In the genomic region with DNA sequence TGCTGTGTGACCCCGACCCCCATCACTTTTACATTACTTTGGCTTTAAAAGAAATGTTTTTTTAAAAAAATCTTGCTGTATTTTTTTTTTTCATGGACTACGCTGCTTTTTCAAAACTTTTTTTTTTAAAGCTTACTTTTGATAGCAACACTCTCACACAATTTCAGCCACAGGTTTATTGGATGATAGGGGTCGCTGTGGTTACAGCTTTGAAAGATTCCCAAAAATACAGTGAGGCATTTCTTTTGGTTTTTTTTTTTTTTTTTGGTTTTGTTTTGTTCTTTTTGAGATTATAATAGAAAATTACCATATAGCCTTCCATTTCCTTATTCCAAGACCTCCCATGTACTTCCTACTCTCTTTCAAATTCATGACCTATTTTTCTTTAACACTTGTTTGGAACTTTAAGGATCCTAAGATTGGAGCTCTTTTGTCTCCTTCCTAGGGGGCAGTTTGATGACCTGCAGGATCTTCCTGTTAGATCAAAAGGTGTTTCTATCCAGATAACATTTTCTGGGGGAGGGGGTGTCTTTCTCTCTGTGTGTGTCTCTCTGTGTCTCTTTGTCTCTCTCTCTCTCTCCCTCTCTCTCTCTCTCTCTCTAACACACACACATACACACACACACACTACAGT, we compare ENCODE assay signal across 20 mouse cellular contexts. TPM values are rescaled to one million over a fixed set of nuclear protein-coding genes. Genes with fewer than 3 reads are reported as not detected.
A peak's percentile ranks its signal among the peaks of the same experiment; 100 is the strongest.
DNase-seq lines count a peak whose midpoint lies in the region; ATAC-seq and TF ChIP-seq lines count a peak whose summit lies in the region.
"Had no signal": no experiment of that assay in that cellular context is flagged by ENCODE, and none has a peak within 500 bp of the region (broad histone marks: within the 10 kb centered on the region; RNA-seq: fewer than 3 reads in every experiment).

No protein-coding gene starts in this region.

- DNase-seq in forebrain, postnatal 0 days, result peak; percentile 60
- DNase-seq in lung, embryonic 14.5 days, result peak; percentile 32
- no peak for DNase-seq in lung, adult 2 months
- DNase-seq in R1 (ENCODE audit: low read depth, low spot score), result peak; percentile 83
- DNase-seq in urinary bladder, postnatal 36 days (ENCODE audit: low spot score in 2 of 2), result no peak
- DNase-seq in lung, postnatal 25 days (ENCODE audit: low spot score), result no peak
- DNase-seq: adrenal gland, adult 2 months; cerebellum, adult 9-11 months; kidney, adult 11 months; lung, postnatal 36 days; right cerebral cortex, postnatal 14 days; thymus, postnatal 4 days had no signal

- no peaks in the 10 kb centered on the region for H3K4me1 ChIP-seq in forebrain, postnatal 0 days (ENCODE audit: insufficient read depth)
- H3K4me1 ChIP-seq in forebrain, embryonic 15.5 days, result no peaks in the 10 kb centered on the region
- no peaks in the 10 kb centered on the region for H3K4me1 ChIP-seq in lung, embryonic 14.5 days (ENCODE audit: insufficient read depth)
- H3K4me1 ChIP-seq in lung, adult 2 months (ENCODE audit: control insufficient read depth, insufficient read depth, low read length), result no peaks in the 10 kb centered on the region
- H3K4me1 ChIP-seq: embryonic facial prominence, embryonic 15.5 days; hindbrain, embryonic 10.5 days; limb, embryonic 12.5 days; liver, embryonic 15.5 days had no signal

- 42% methylated on average over 3 of the region's 3 CpGs for WGBS in forebrain, postnatal 0 days
- 42% methylated on average over 3 of the region's 3 CpGs for WGBS in forebrain, embryonic 15.5 days
- 45% methylated on average over 3 of the region's 3 CpGs for WGBS in lung, embryonic 14.5 days
- WGBS in lung, adult 2 months, result 35% methylated on average over 3 of the region's 3 CpGs

- no peak overlapping the region for H3K4me3 ChIP-seq in forebrain, postnatal 0 days (ENCODE audit: low read depth, low read length)
- no peak overlapping the region for H3K4me3 ChIP-seq in forebrain, embryonic 15.5 days
- H3K4me3 ChIP-seq in lung, embryonic 14.5 days (ENCODE audit: low read depth, low read length), result no peak overlapping the region
- H3K4me3 ChIP-seq in lung, adult 2 months (replicated peaks; ENCODE audit: extremely low read depth, low read depth, low read length), result no peak overlapping the region
- H3K4me3 ChIP-seq: embryonic facial prominence, embryonic 15.5 days; hindbrain, embryonic 10.5 days; limb, embryonic 12.5 days; liver, embryonic 15.5 days had no signal

- no peak overlapping the region for H3K4me2 ChIP-seq in forebrain, postnatal 0 days (ENCODE audit: low read depth)
- no peak overlapping the region for H3K4me2 ChIP-seq in forebrain, embryonic 15.5 days (replicated peaks)
- no peak overlapping the region for H3K4me2 ChIP-seq in lung, embryonic 14.5 days
- H3K4me2 ChIP-seq: embryonic facial prominence, embryonic 15.5 days; limb, embryonic 12.5 days; liver, embryonic 15.5 days; midbrain, embryonic 11.5 days had no signal

- 0 out of 2 replicates have a peak, but pooled peaks cover 4% of the 10 kb centered on the region for H3K9me3 ChIP-seq in forebrain, postnatal 0 days (ENCODE audit: low read length)
- H3K9me3 ChIP-seq in forebrain, embryonic 15.5 days, result peaks cover 9% of the 10 kb centered on the region; the same call in 1 of the 2 replicates
- H3K9me3 ChIP-seq in lung, embryonic 14.5 days (ENCODE audit: low read depth, low read length), result peaks cover 21% of the 10 kb centered on the region; the same call in 1 of the 2 replicates
- H3K9me3 ChIP-seq: liver, embryonic 15.5 days had no signal

- no peaks in the 10 kb centered on the region for H3K27me3 ChIP-seq in forebrain, postnatal 0 days (ENCODE audit: insufficient read depth, low read length)
- H3K27me3 ChIP-seq in forebrain, embryonic 15.5 days, result no peaks in the 10 kb centered on the region
- no peaks in the 10 kb centered on the region for H3K27me3 ChIP-seq in lung, embryonic 14.5 days (ENCODE audit: insufficient read depth, low read length)
- H3K27me3 ChIP-seq: embryonic facial prominence, embryonic 15.5 days; limb, embryonic 12.5 days; liver, embryonic 15.5 days had no signal

- H3K36me3 ChIP-seq in forebrain, postnatal 0 days (ENCODE audit: insufficient read depth), result no peaks in the 10 kb centered on the region
- H3K36me3 ChIP-seq in forebrain, embryonic 15.5 days, result no peaks in the 10 kb centered on the region
- H3K36me3 ChIP-seq in lung, embryonic 14.5 days (ENCODE audit: insufficient read depth), result no peaks in the 10 kb centered on the region
- H3K36me3 ChIP-seq: embryonic facial prominence, embryonic 15.5 days; hindbrain, embryonic 10.5 days; limb, embryonic 12.5 days; liver, embryonic 15.5 days had no signal

- no peak for TF ChIP-seq POLR2A in lung, adult 2 months (IDR thresholded peaks at IDR 0.05; ENCODE audit: borderline replicate concordance, extremely low read depth, low read depth, low read length)

- TF ChIP-seq CTCF in forebrain, postnatal 0 days (IDR thresholded peaks at IDR 0.05; ENCODE audit: low read depth), result peak; percentile 41; the same call in 1 of the 2 replicates
- 0 out of 2 replicates have a peak, but pooled peaks have one; percentile 5 for TF ChIP-seq CTCF in lung, embryonic 14.5 days (IDR thresholded peaks at IDR 0.05; ENCODE audit: low read depth)
- TF ChIP-seq CTCF in lung, adult 2 months (IDR thresholded peaks at IDR 0.05; ENCODE audit: insufficient read depth, low read length), result no peak

- no peak for ATAC-seq in forebrain, postnatal 0 days
- ATAC-seq in forebrain, embryonic 15.5 days (replicated peaks), result no peak
- ATAC-seq in lung, embryonic 14.5 days (ENCODE audit: insufficient read depth), result no peak

- no peak overlapping the region for H3K9ac ChIP-seq in forebrain, postnatal 0 days
- H3K9ac ChIP-seq in forebrain, embryonic 15.5 days (replicated peaks), result no peak overlapping the region
- H3K9ac ChIP-seq in lung, embryonic 14.5 days, result no peak overlapping the region
- H3K9ac ChIP-seq: embryonic facial prominence, embryonic 15.5 days; limb, embryonic 12.5 days; liver, embryonic 15.5 days had no signal

- H3K27ac ChIP-seq in forebrain, postnatal 0 days (ENCODE audit: low read depth, low read length), result no peak overlapping the region
- H3K27ac ChIP-seq in forebrain, embryonic 15.5 days (replicated peaks), result no peak overlapping the region
- H3K27ac ChIP-seq in lung, embryonic 14.5 days (ENCODE audit: low read depth), result no peak overlapping the region
- H3K27ac ChIP-seq: embryonic facial prominence, embryonic 15.5 days; hindbrain, embryonic 10.5 days; limb, embryonic 12.5 days; liver, embryonic 15.5 days had no signal

RNA-seq across cellular contexts. Expression of gene Gm38393, which starts 3.0 kb away (rescaled TPM):
- total RNA-seq in forebrain, postnatal 0 days (2014; rRNA removed), result 59.7 and 81.3 TPM in 2 replicates
- polyA plus RNA-seq in forebrain, postnatal 0 days (2015; fragmentation: Nextera tagmentation; extraction: Ambion mirVana), result 1.3 and 1.9 TPM in 2 replicates
- polyA plus RNA-seq in forebrain, embryonic 15.5 days (2015; fragmentation: Nextera tagmentation; extraction: Ambion mirVana), result 2.6 and 2.9 TPM in 2 replicates
- 0.55 and 0.63 TPM in 2 replicates for polyA plus RNA-seq in lung, embryonic 14.5 days (2014; fragmentation: Nextera tagmentation; extraction: Ambion mirVana)
- polyA plus RNA-seq in lung, adult 2 months (2012; rRNA removed), result 0.22 and 0.34 TPM in 2 replicates
- total RNA-seq: granulocyte monocyte progenitor cell, adult 5-6 weeks had no signal

RNA-seq across cellular contexts. Expression of gene Snurf, which starts 3.0 kb away (rescaled TPM):
- not detected in 2 replicates for total RNA-seq in forebrain, postnatal 0 days (2014; rRNA removed)
- polyA plus RNA-seq in forebrain, postnatal 0 days (2015; fragmentation: Nextera tagmentation; extraction: Ambion mirVana), result 493 and 601 TPM in 2 replicates
- polyA plus RNA-seq in forebrain, embryonic 15.5 days (2015; fragmentation: Nextera tagmentation; extraction: Ambion mirVana), result 371 and 384 TPM in 2 replicates
- polyA plus RNA-seq in lung, embryonic 14.5 days (2014; fragmentation: Nextera tagmentation; extraction: Ambion mirVana), result 17.4 and 26.6 TPM in 2 replicates
- not detected in 2 replicates for polyA plus RNA-seq in lung, adult 2 months (2012; rRNA removed)
- total RNA-seq: granulocyte monocyte progenitor cell, adult 5-6 weeks had no signal
- polyA plus RNA-seq: adrenal gland, adult 2 months; testis, adult 2 months had no signal

Comparison
In these comparisons a context has a peak if more than half of its experiments do, and no peak if none do; other contexts are left out.
1. DNase-seq: peak in forebrain, postnatal 0 days (single experiment), lung, embryonic 14.5 days (single experiment) and R1 (single experiment); none in lung, adult 2 months (single experiment), urinary bladder, postnatal 36 days (0 of 2) and lung, postnatal 25 days (single experiment).
2. RNA of gene Snurf, which starts 3.0 kb away (polyA plus RNA-seq): 493 to 601 TPM in forebrain, postnatal 0 days, 371 to 384 TPM in forebrain, embryonic 15.5 days and 17.4 to 26.6 TPM in lung, embryonic 14.5 days; not detected in lung, adult 2 months; every median in the first group is over 10 times any median in the second.